Mouse (Mus musculus) myocyte (in vitro differentiated cells): ENCODE measurements at regions not wholly inside any gene's neighbourhood (a gene's known extent, or its start where the extent isn't known, plus 50 kb on each side); places are given as distances from the start of the nearest gene placed in this dataset.

Experiments used
- CEBPB ChIP-seq: IDR thresholded peaks from 2 replicates; pipeline ENCODE4 v1.6.1; 2011; ENCODE audit warnings: mild to moderate bottlenecking, moderate library complexity; ENCODE audit not compliant: poor library complexity, insufficient read depth, severe bottlenecking
- E2F4 ChIP-seq: IDR thresholded peaks from one replicate; pipeline ENCODE4 v1.6.1; 2011; ENCODE audit warnings: mild to moderate bottlenecking, control low read depth, moderate library complexity; ENCODE audit not compliant: insufficient read depth
- MYOD1 ChIP-seq, 3 experiments: IDR thresholded peaks; one replicate each; pipeline ENCODE4 v1.6.1; 2011; ENCODE audit warnings: control low read depth in 2 of 3, low read depth in 2 of 3, mild to moderate bottlenecking in 2 of 3, moderate library complexity in 1 of 3; ENCODE audit not compliant: insufficient read length in 2 of 3, control insufficient read depth in 1 of 3
- MYOG ChIP-seq, 3 experiments: IDR thresholded peaks; one replicate each; pipeline ENCODE4 v1.6.1; 2011; ENCODE audit warnings: control low read depth in 2 of 3, low read depth in 2 of 3, mild to moderate bottlenecking in 2 of 3; ENCODE audit not compliant: insufficient read length in 2 of 3, control insufficient read depth in 1 of 3, insufficient read depth in 1 of 3
- POLR2A ChIP-seq: IDR thresholded peaks from one replicate; pipeline ENCODE4 v1.6.1; 2011; ENCODE audit warnings: low read depth, mild to moderate bottlenecking, control low read depth, moderate library complexity; ENCODE audit not compliant: insufficient read length
- POLR2AphosphoS2 ChIP-seq: IDR thresholded peaks from one replicate; pipeline ENCODE4 v1.6.1; 2011; ENCODE audit warnings: low read depth, control low read depth; ENCODE audit not compliant: insufficient read length
- TCF12 ChIP-seq: IDR thresholded peaks from one replicate; pipeline ENCODE4 v1.6.1; 2011; ENCODE audit warnings: mild to moderate bottlenecking, control low read depth; ENCODE audit not compliant: poor library complexity, insufficient read depth, severe bottlenecking
- TCF3 ChIP-seq: IDR thresholded peaks from one replicate; pipeline ENCODE4 v1.6.1; 2011; ENCODE audit warnings: low read depth, control low read depth; ENCODE audit not compliant: insufficient read length
- USF1 ChIP-seq: IDR thresholded peaks from one replicate; pipeline ENCODE4 v1.6.1; 2011; ENCODE audit warnings: low read depth, mild to moderate bottlenecking, control low read depth, moderate library complexity

DNA sequence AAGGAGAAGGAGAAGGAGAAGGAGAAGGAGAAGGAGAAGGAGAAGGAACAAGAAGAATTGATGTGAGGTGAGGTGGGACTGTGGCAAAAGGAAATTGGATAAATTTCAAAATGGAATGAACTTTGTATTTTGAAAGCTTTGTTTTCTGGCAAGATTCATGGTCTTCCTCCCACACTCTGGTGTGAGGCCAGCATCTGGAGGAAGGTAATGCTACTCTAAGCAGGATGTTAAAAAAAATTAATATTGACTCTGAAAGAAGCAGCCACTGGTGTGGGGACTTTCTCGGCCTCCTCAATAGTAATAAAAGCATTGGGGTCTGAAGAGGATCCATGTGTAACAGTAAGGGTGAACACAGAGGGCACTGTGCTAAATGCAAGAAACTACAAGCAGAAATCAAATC lies 59.4 kb upstream of the Cyp1b1 start:
- TF ChIP-seq POLR2A (no peak), USF1 (no peak), MYOG (IDR thresholded peaks at IDR 0.05; ENCODE audit: control insufficient read depth in 1 of 3, insufficient read depth in 1 of 3, insufficient read length in 2 of 3, low read depth in 2 of 3) (no peak), CEBPB (no peak), TCF3 (no peak), TCF12 (no peak), E2F4 (no peak), MYOD1 (IDR thresholded peaks at IDR 0.05; ENCODE audit: control insufficient read depth in 1 of 3, insufficient read length in 2 of 3, low read depth in 2 of 3) (no peak), POLR2AphosphoS2 (no peak)
